Mouse (Mus musculus): ENCODE data around the gene Dnajc5. TPM values are rescaled to one million over a fixed set of nuclear protein-coding genes. Genes with fewer than 3 reads are reported as not detected.
A peak's percentile ranks its signal among the peaks of the same experiment; 100 is the strongest.
"Not testable (repeated sequence)": the region's sequence is repeated elsewhere in the genome, so short reads cannot be mapped to it uniquely, and the experiment has no call there.

The Dnajc5 gene
- polyA plus RNA-seq, 1 experiment from 2014 or later: 120 TPM

- Histone ChIP-seq H3K4me2 (ENCODE audit: low read depth) (peak overlapping the region; percentile 6; the same call in 1 of the 2 replicates), H3K4me1 (ENCODE audit: control insufficient read depth, insufficient read depth, low read length) (peaks cover 19% of the 10 kb centered on the region), H3K27ac (ENCODE audit: low read depth, low read length) (peak overlapping the region; percentile 75), H3K9ac (ENCODE audit: low read length) (peak overlapping the region; percentile 29), H3K4me3 (ENCODE audit: low read depth, low read length) (no peak overlapping the region), H3K27me3 (ENCODE audit: control insufficient read depth, insufficient read depth, low read length) (no peaks in the 10 kb centered on the region), H3K9me3 (ENCODE audit: control insufficient read depth, low read length) (no peaks in the 10 kb centered on the region), H3K36me3 (ENCODE audit: control insufficient read depth, insufficient read depth, low read length) (no peaks in the 10 kb centered on the region)
- DNase-seq (ENCODE audit: low spot score) (peak; percentile 56), ATAC-seq (ENCODE audit: insufficient read depth, low FRiP score, low TSS enrichment) (peak; percentile 50; the same call in 1 of the 2 replicates)
- 13% methylated on average over 5 of the region's 5 CpGs for WGBS
Measured at GRCm38 (mm10) chr2:181487338-181488277, 32.7 kb upstream of the Dnajc5 start.

- Histone ChIP-seq H3K27ac (ENCODE audit: low read depth, low read length) (no peak overlapping the region), H3K4me2 (ENCODE audit: low read depth) (no peak overlapping the region), H3K9ac (ENCODE audit: low read length) (no peak overlapping the region), H3K27me3 (ENCODE audit: control insufficient read depth, insufficient read depth, low read length) (no peaks in the 10 kb centered on the region), H3K4me1 (ENCODE audit: control insufficient read depth, insufficient read depth, low read length) (peaks cover 14% of the 10 kb centered on the region), H3K9me3 (ENCODE audit: control insufficient read depth, low read length) (no peaks in the 10 kb centered on the region), H3K36me3 (ENCODE audit: control insufficient read depth, insufficient read depth, low read length) (no peaks in the 10 kb centered on the region), H3K4me3 (ENCODE audit: low read depth, low read length) (no peak overlapping the region)
- 31% methylated on average over 7 of the region's 7 CpGs for WGBS
- ATAC-seq (ENCODE audit: insufficient read depth, low FRiP score, low TSS enrichment) (no peak), DNase-seq (ENCODE audit: low spot score) (no peak)
Measured at GRCm38 (mm10) chr2:181491432-181492205, 28.7 kb upstream of the Dnajc5 start.

GRCm38 (mm10) chr2:181492206-181492605 lies 28.1 kb upstream of the Dnajc5 start:
- Histone ChIP-seq H3K9ac (ENCODE audit: low read length) (no peak overlapping the region), H3K9me3 (ENCODE audit: control insufficient read depth, low read length) (no peaks in the 10 kb centered on the region), H3K4me2 (ENCODE audit: low read depth) (no peak overlapping the region), H3K4me3 (ENCODE audit: low read depth, low read length) (no peak overlapping the region), H3K27me3 (ENCODE audit: control insufficient read depth, insufficient read depth, low read length) (no peaks in the 10 kb centered on the region), H3K36me3 (ENCODE audit: control insufficient read depth, insufficient read depth, low read length) (no peaks in the 10 kb centered on the region), H3K27ac (ENCODE audit: low read depth, low read length) (no peak overlapping the region), H3K4me1 (ENCODE audit: control insufficient read depth, insufficient read depth, low read length) (peaks cover 9% of the 10 kb centered on the region)
- ATAC-seq (ENCODE audit: insufficient read depth, low FRiP score, low TSS enrichment) (no peak), DNase-seq (ENCODE audit: low spot score) (no peak)
- 60% methylated on average over 3 of the region's 3 CpGs for WGBS

- Histone ChIP-seq H3K4me3 (ENCODE audit: low read depth, low read length) (no peak within 1 kb of the TSS), H3K27me3 (ENCODE audit: control insufficient read depth, insufficient read depth, low read length) (no peaks in the 10 kb centered on the region), H3K9me3 (ENCODE audit: control insufficient read depth, low read length) (no peaks in the 10 kb centered on the region), H3K9ac (ENCODE audit: low read length) (no peak within 1 kb of the TSS), H3K4me2 (ENCODE audit: low read depth) (no peak within 1 kb of the TSS), H3K27ac (ENCODE audit: low read depth, low read length) (no peak within 1 kb of the TSS), H3K36me3 (ENCODE audit: control insufficient read depth, insufficient read depth, low read length) (no peaks in the 10 kb centered on the region), H3K4me1 (ENCODE audit: control insufficient read depth, insufficient read depth, low read length) (peaks cover 5% of the 10 kb centered on the region)
- 84% methylated on average over 31 of the region's 31 CpGs for WGBS
- DNase-seq (ENCODE audit: low spot score) (no peak), ATAC-seq (ENCODE audit: insufficient read depth, low FRiP score, low TSS enrichment) (no peak)
Measured at GRCm38 (mm10) chr2:181493156-181493927, 26.9 kb upstream of the Dnajc5 start, which contains the start of gene Abhd16b. Gene Abhd16b (plus strand): TSS chr2:181493206.

- no peaks in the 10 kb centered on the region for H3K36me3 ChIP-seq (ENCODE audit: control insufficient read depth, insufficient read depth, low read length)
- no peaks in the 10 kb centered on the region for H3K27me3 ChIP-seq (ENCODE audit: control insufficient read depth, insufficient read depth, low read length)
- no peak overlapping the region for H3K27ac ChIP-seq (ENCODE audit: low read depth, low read length)
- 84% methylated on average over 26 of the region's 26 CpGs for WGBS
- H3K9ac ChIP-seq (ENCODE audit: low read length): no peak overlapping the region
- no peak overlapping the region for H3K4me3 ChIP-seq (ENCODE audit: low read depth, low read length)
- no peaks in the 10 kb centered on the region for H3K9me3 ChIP-seq (ENCODE audit: control insufficient read depth, low read length)
- no peak for ATAC-seq (ENCODE audit: insufficient read depth, low FRiP score, low TSS enrichment)
- peaks cover 8% of the 10 kb centered on the region for H3K4me1 ChIP-seq (ENCODE audit: control insufficient read depth, insufficient read depth, low read length)
- no peak for DNase-seq (ENCODE audit: low spot score)
- no peak overlapping the region for H3K4me2 ChIP-seq (ENCODE audit: low read depth)
Measured at GRCm38 (mm10) chr2:181494266-181494945, 25.9 kb upstream of the Dnajc5 start.

GRCm38 (mm10) chr2:181495845-181496244 lies 24.4 kb upstream of the Dnajc5 start:
- not testable (repeated sequence) for H3K27ac ChIP-seq (ENCODE audit: low read depth, low read length); H3K4me3 ChIP-seq (ENCODE audit: low read depth, low read length); ATAC-seq (ENCODE audit: insufficient read depth, low FRiP score, low TSS enrichment); H3K9ac ChIP-seq (ENCODE audit: low read length); DNase-seq (ENCODE audit: low spot score); H3K27me3 ChIP-seq (ENCODE audit: control insufficient read depth, insufficient read depth, low read length); H3K36me3 ChIP-seq (ENCODE audit: control insufficient read depth, insufficient read depth, low read length); H3K4me1 ChIP-seq (ENCODE audit: control insufficient read depth, insufficient read depth, low read length); H3K9me3 ChIP-seq (ENCODE audit: control insufficient read depth, low read length); H3K4me2 ChIP-seq (ENCODE audit: low read depth)
- WGBS: 65% methylated on average over 8 of the region's 8 CpGs

GRCm38 (mm10) chr2:181496281-181496680 lies 24.0 kb upstream of the Dnajc5 start:
- 10% methylated on average over 8 of the region's 8 CpGs for WGBS
- Histone ChIP-seq H3K9ac (ENCODE audit: low read length) (peak overlapping the region; percentile 57), H3K9me3 (ENCODE audit: control insufficient read depth, low read length) (no peaks in the 10 kb centered on the region), H3K27ac (ENCODE audit: low read depth, low read length) (0 out of 2 replicates have a peak overlapping the region, but pooled peaks have one; percentile 54), H3K27me3 (ENCODE audit: control insufficient read depth, insufficient read depth, low read length) (no peaks in the 10 kb centered on the region), H3K4me3 (ENCODE audit: low read depth, low read length) (peak overlapping the region; percentile 94), H3K4me2 (ENCODE audit: low read depth) (peak overlapping the region; percentile 96), H3K36me3 (ENCODE audit: control insufficient read depth, insufficient read depth, low read length) (peaks cover under 1% of the 10 kb centered on the region), H3K4me1 (ENCODE audit: control insufficient read depth, insufficient read depth, low read length) (peaks cover 8% of the 10 kb centered on the region)
- peak; percentile 71 for DNase-seq (ENCODE audit: low spot score)
- peak; percentile 56 for ATAC-seq (ENCODE audit: insufficient read depth, low FRiP score, low TSS enrichment)
